Mouse (Mus musculus): ENCODE results near the gene Sit1. TPM values are rescaled to one million over a fixed set of nuclear protein-coding genes. Genes with fewer than 3 reads are reported as not detected.
A peak's percentile ranks its signal among the peaks of the same experiment; 100 is the strongest.
"Not testable (repeated sequence)": the region's sequence is repeated elsewhere in the genome, so short reads cannot be mapped to it uniquely, and the experiment has no call there.

The Sit1 gene
- polyA plus RNA-seq, 1 experiment from 2014 or later = not detected

- peak overlapping the region; percentile 68; the same call in 1 of the 2 replicates for H3K27ac ChIP-seq (ENCODE audit: low read depth, low read length)
- H3K4me2 ChIP-seq = peak overlapping the region; percentile 70
- peak overlapping the region; percentile 76 for H3K9ac ChIP-seq (ENCODE audit: low read length)
- DNase-seq (ENCODE audit: low spot score, missing footprints) (no peak), ATAC-seq (ENCODE audit: low FRiP score) (no peak)
- H3K4me1 ChIP-seq (ENCODE audit: control insufficient read depth, insufficient read depth, low read length) = peaks cover 28% of the 10 kb centered on the region
- H3K4me3 ChIP-seq (ENCODE audit: low read depth, low read length) = peak overlapping the region; percentile 75
- WGBS = 5% methylated on average over 9 of the region's 9 CpGs
- H3K9me3 ChIP-seq (ENCODE audit: control insufficient read depth, low read length) = no peaks in the 10 kb centered on the region
- H3K36me3 ChIP-seq (ENCODE audit: control insufficient read depth, insufficient read depth, low read length) = no peaks in the 10 kb centered on the region
- H3K27me3 ChIP-seq (ENCODE audit: control insufficient read depth, insufficient read depth, low read length) = no peaks in the 10 kb centered on the region
These were observed 10.3 kb upstream of the Sit1 start for GRCm38 (mm10) chr4:43493846-43494240.

DNA sequence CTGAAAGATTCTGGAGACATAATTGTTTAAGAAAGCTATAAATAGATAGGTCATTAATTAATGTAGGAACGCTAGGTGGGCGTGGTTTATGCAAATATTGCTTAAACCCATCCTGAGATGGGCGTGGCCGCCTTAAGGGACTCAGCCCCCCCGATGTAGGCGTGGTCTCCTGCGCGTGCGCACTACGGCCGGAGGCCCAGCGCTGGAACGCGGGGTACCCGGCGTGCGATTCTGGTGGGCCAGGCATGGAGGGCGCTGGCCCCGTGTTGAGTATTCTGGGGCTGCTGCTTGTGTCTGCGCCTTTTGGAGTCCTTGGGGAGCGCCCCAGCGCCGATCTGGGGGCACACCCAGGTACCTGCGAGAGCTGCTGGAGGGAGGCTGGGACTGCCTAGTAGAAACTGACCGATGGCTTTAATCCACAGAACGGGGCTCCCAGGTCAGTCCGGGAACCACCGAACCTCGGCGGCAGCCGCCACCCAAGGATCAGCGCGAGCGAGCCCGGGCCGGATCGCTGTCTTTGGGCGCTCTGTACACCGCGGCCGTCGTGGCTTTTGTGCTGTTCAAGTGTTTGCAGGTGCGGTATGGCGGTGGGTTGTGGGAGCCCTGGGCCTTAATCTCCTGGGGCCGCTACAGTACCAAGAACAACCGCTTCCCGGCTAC is 9.8 kb upstream of the Sit1 start:
- H3K27ac ChIP-seq (ENCODE audit: low read depth, low read length) = peak overlapping the region; percentile 68
- no peaks in the 10 kb centered on the region for H3K9me3 ChIP-seq (ENCODE audit: control insufficient read depth, low read length)
- peaks cover 23% of the 10 kb centered on the region for H3K4me1 ChIP-seq (ENCODE audit: control insufficient read depth, insufficient read depth, low read length)
- H3K4me2 ChIP-seq = peak overlapping the region; percentile 70
- no peaks in the 10 kb centered on the region for H3K36me3 ChIP-seq (ENCODE audit: control insufficient read depth, insufficient read depth, low read length)
- H3K4me3 ChIP-seq (ENCODE audit: low read depth, low read length) = peak overlapping the region; percentile 75
- DNase-seq (ENCODE audit: low spot score, missing footprints) (peak; percentile 100), ATAC-seq (ENCODE audit: low FRiP score) (peak; percentile 89)
- no peaks in the 10 kb centered on the region for H3K27me3 ChIP-seq (ENCODE audit: control insufficient read depth, insufficient read depth, low read length)
- H3K9ac ChIP-seq (ENCODE audit: low read length) = peak overlapping the region; percentile 76
- under 1% methylated on average over 47 of the region's 47 CpGs for WGBS

- no peaks in the 10 kb centered on the region for H3K36me3 ChIP-seq (ENCODE audit: control insufficient read depth, insufficient read depth, low read length)
- WGBS = under 1% methylated on average over 25 of the region's 25 CpGs
- H3K4me1 ChIP-seq (ENCODE audit: control insufficient read depth, insufficient read depth, low read length) = peaks cover 18% of the 10 kb centered on the region
- H3K4me3 ChIP-seq (ENCODE audit: low read depth, low read length) = peak within 1 kb of the TSS; percentile 75
- no peaks in the 10 kb centered on the region for H3K27me3 ChIP-seq (ENCODE audit: control insufficient read depth, insufficient read depth, low read length)
- peak within 1 kb of the TSS; percentile 70 for H3K4me2 ChIP-seq
- DNase-seq (ENCODE audit: low spot score, missing footprints) (peak; percentile 97), ATAC-seq (ENCODE audit: low FRiP score) (peak; percentile 98)
- H3K27ac ChIP-seq (ENCODE audit: low read depth, low read length) = peak within 1 kb of the TSS; percentile 68
- H3K9ac ChIP-seq (ENCODE audit: low read length) = peak within 1 kb of the TSS; percentile 76
- H3K9me3 ChIP-seq (ENCODE audit: control insufficient read depth, low read length) = no peaks in the 10 kb centered on the region
These were observed 9.3 kb upstream of the Sit1 start, which contains the start of gene Ccdc107 for GRCm38 (mm10) chr4:43492821-43493185. TSS of gene Ccdc107 (plus strand) at chr4:43492900.

DNA sequence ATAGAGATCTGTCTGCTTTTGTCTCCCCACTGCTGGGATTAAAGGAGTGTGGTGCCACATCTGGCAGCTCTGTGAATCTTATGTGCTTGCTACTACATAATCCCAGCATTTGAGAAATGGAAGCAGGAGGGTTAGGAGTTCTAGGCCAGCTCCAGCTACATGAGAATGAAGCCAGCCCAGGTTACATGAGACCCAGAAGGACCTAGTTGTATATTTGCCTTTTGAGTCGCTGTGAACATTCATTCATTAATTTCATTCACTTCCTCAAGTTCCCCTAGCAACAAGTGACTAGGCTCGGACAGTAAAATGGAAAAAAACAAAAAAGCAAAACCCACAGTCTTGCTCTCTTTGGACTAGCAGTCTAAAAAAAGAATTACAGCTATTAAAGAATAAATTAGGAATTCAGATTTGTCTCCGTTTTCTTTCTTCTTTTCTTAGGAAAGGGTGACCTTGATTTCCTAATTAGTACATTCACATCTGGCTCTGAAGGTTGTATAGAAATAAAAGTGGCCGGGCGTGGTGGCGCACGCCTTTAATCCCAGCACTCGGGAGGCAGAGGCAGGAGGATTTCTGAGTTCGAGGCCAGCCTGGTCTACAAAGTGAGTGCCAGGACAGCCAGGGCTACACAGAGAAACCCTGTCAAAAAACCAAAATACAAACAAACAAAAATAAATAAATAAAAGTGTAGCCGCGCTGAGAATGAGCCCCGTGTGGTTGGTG is 8.7 kb upstream of the Sit1 start:
- H3K4me1 ChIP-seq (ENCODE audit: control insufficient read depth, insufficient read depth, low read length) = peaks cover 15% of the 10 kb centered on the region
- no peaks in the 10 kb centered on the region for H3K27me3 ChIP-seq (ENCODE audit: control insufficient read depth, insufficient read depth, low read length)
- 48% methylated on average over 12 of the region's 12 CpGs for WGBS
- H3K36me3 ChIP-seq (ENCODE audit: control insufficient read depth, insufficient read depth, low read length) = no peaks in the 10 kb centered on the region
- H3K9ac ChIP-seq (ENCODE audit: low read length) = no peak overlapping the region
- no peaks in the 10 kb centered on the region for H3K9me3 ChIP-seq (ENCODE audit: control insufficient read depth, low read length)
- ATAC-seq (ENCODE audit: low FRiP score) = no peak
- H3K4me2 ChIP-seq = no peak overlapping the region
- no peak overlapping the region for H3K27ac ChIP-seq (ENCODE audit: low read depth, low read length)
- peak; percentile 84 for DNase-seq (ENCODE audit: low spot score, missing footprints)
- no peak overlapping the region for H3K4me3 ChIP-seq (ENCODE audit: low read depth, low read length)

GRCm38 (mm10) chr4:43490801-43491200 is 7.3 kb upstream of the Sit1 start:
- Histone ChIP-seq H3K4me2 (no peak overlapping the region), H3K4me3 (ENCODE audit: low read depth, low read length) (no peak overlapping the region), H3K4me1 (ENCODE audit: control insufficient read depth, insufficient read depth, low read length) (peaks cover 8% of the 10 kb centered on the region), H3K36me3 (ENCODE audit: control insufficient read depth, insufficient read depth, low read length) (no peaks in the 10 kb centered on the region), H3K9ac (ENCODE audit: low read length) (no peak overlapping the region), H3K27me3 (ENCODE audit: control insufficient read depth, insufficient read depth, low read length) (no peaks in the 10 kb centered on the region), H3K27ac (ENCODE audit: low read depth, low read length) (no peak overlapping the region), H3K9me3 (ENCODE audit: control insufficient read depth, low read length) (no peaks in the 10 kb centered on the region)
- WGBS = 79% methylated on average over 5 of the region's 5 CpGs
- DNase-seq (ENCODE audit: low spot score, missing footprints) = peak; percentile 17
- no peak for ATAC-seq (ENCODE audit: low FRiP score)

GRCm38 (mm10) chr4:43489611-43490010 is 6.1 kb upstream of the Sit1 start:
- H3K4me1 ChIP-seq (ENCODE audit: control insufficient read depth, insufficient read depth, low read length) = peaks cover 5% of the 10 kb centered on the region
- H3K27ac ChIP-seq (ENCODE audit: low read depth, low read length) = no peak overlapping the region
- 90% methylated on average over 3 of the region's 3 CpGs for WGBS
- H3K4me2 ChIP-seq = no peak overlapping the region
- ATAC-seq (ENCODE audit: low FRiP score) (no peak), DNase-seq (ENCODE audit: low spot score, missing footprints) (peak; percentile 78)
- H3K9ac ChIP-seq (ENCODE audit: low read length) = no peak overlapping the region
- no peaks in the 10 kb centered on the region for H3K9me3 ChIP-seq (ENCODE audit: control insufficient read depth, low read length)
- H3K36me3 ChIP-seq (ENCODE audit: control insufficient read depth, insufficient read depth, low read length) = no peaks in the 10 kb centered on the region
- no peak overlapping the region for H3K4me3 ChIP-seq (ENCODE audit: low read depth, low read length)
- no peaks in the 10 kb centered on the region for H3K27me3 ChIP-seq (ENCODE audit: control insufficient read depth, insufficient read depth, low read length)

GRCm38 (mm10) chr4:43485666-43486065 is 2.1 kb upstream of the Sit1 start:
- not testable (repeated sequence) for ATAC-seq (ENCODE audit: low FRiP score); H3K9ac ChIP-seq (ENCODE audit: low read length); H3K4me3 ChIP-seq (ENCODE audit: low read depth, low read length); H3K4me2 ChIP-seq; H3K4me1 ChIP-seq (ENCODE audit: control insufficient read depth, insufficient read depth, low read length); H3K27ac ChIP-seq (ENCODE audit: low read depth, low read length); H3K27me3 ChIP-seq (ENCODE audit: control insufficient read depth, insufficient read depth, low read length); DNase-seq (ENCODE audit: low spot score, missing footprints); H3K36me3 ChIP-seq (ENCODE audit: control insufficient read depth, insufficient read depth, low read length); H3K9me3 ChIP-seq (ENCODE audit: control insufficient read depth, low read length)
- WGBS = 89% methylated on average over 5 of the region's 5 CpGs

GRCm38 (mm10) chr4:43482591-43482990 is 943 bp downstream of the Sit1 start:
- Histone ChIP-seq H3K36me3 (ENCODE audit: control insufficient read depth, insufficient read depth, low read length) (no peaks in the 10 kb centered on the region), H3K27ac (ENCODE audit: low read depth, low read length) (no peak overlapping the region), H3K4me3 (ENCODE audit: low read depth, low read length) (no peak overlapping the region), H3K27me3 (ENCODE audit: control insufficient read depth, insufficient read depth, low read length) (no peaks in the 10 kb centered on the region), H3K4me2 (no peak overlapping the region), H3K9me3 (ENCODE audit: control insufficient read depth, low read length) (no peaks in the 10 kb centered on the region), H3K9ac (ENCODE audit: low read length) (no peak overlapping the region), H3K4me1 (ENCODE audit: control insufficient read depth, insufficient read depth, low read length) (no peaks in the 10 kb centered on the region)
- DNase-seq (ENCODE audit: low spot score, missing footprints) = no peak
- 73% methylated on average over 10 of the region's 10 CpGs for whole genome bisulfite sequencing
- no peak for ATAC-seq (ENCODE audit: low FRiP score)

DNA sequence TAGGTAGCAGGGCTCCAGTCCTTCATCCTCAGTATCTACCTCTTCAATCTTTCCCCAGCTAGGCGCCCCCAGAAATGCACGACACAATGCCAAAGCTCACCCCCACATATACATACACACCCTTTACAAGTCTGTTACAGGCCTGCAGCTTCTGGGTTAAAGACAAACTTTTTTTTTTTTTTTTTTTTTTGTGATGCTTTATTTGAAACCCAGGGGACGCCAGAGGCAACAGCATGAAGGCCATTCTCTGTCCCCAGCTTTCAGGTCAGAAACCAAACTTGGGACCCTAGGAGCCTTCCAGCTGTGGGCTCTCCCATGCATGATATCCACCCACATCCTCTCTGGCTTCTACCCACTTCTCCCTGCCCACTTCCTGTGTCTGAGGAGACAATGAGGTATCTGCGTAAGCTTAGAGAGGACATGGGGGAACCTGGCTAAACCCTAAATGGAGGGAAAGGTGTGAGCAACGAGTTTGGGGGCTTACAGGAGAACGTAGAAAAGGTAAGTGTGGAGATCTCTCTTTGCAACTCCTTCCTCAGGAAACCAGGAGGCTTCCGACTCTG is 1.6 kb downstream of the Sit1 start:
- Histone ChIP-seq H3K27me3 (ENCODE audit: control insufficient read depth, insufficient read depth, low read length) (no peaks in the 10 kb centered on the region), H3K4me1 (ENCODE audit: control insufficient read depth, insufficient read depth, low read length) (no peaks in the 10 kb centered on the region), H3K27ac (ENCODE audit: low read depth, low read length) (no peak overlapping the region), H3K4me2 (no peak overlapping the region), H3K9ac (ENCODE audit: low read length) (no peak overlapping the region), H3K36me3 (ENCODE audit: control insufficient read depth, insufficient read depth, low read length) (no peaks in the 10 kb centered on the region), H3K4me3 (ENCODE audit: low read depth, low read length) (no peak overlapping the region), H3K9me3 (ENCODE audit: control insufficient read depth, low read length) (no peaks in the 10 kb centered on the region)
- no peak for ATAC-seq (ENCODE audit: low FRiP score)
- WGBS = 77% methylated on average over 7 of the region's 7 CpGs
- DNase-seq (ENCODE audit: low spot score, missing footprints) = no peak
